Mouse (Mus musculus) limb, embryonic 11.5 days (tissue): ENCODE measurements around the gene Iqschfp. TPM values are rescaled to one million over a fixed set of nuclear protein-coding genes. Genes with fewer than 3 reads are reported as not detected.

ENCODE experiments used
- ATAC-seq: fragments of 200-750 bp; cut with Nextera tagmentation; 2 replicates; pipeline ENCODE4 v1.8.0; 2017; ENCODE audit warnings: low read depth; ENCODE audit not compliant: insufficient number of reproducible peaks, low FRiP score, low TSS enrichment
- DNase-seq: peaks from one replicate; pipeline ENCODE4 v3.0.0-alpha.2; 2015; ENCODE audit warnings: low spot score
- H3K27ac ChIP-seq: fragments of 300-500 bp; sonication (generic); replicated peaks from 2 replicates; pipeline ENCODE4 v1.5.1; 2014; ENCODE audit warnings: low read depth, mild to moderate bottlenecking, low read length
- H3K27me3 ChIP-seq: fragments of 300-500 bp; sonication (generic); 2 replicates; pipeline ENCODE4 v1.6.1; 2014; ENCODE audit warnings: mild to moderate bottlenecking, low read length, mixed read lengths; ENCODE audit not compliant: control insufficient read depth, insufficient read depth
- H3K36me3 ChIP-seq: fragments of 300-500 bp; sonication (generic); 2 replicates; pipeline ENCODE4 v1.6.1; 2014; ENCODE audit warnings: mild to moderate bottlenecking, low read length, moderate library complexity, mixed read lengths; ENCODE audit not compliant: control insufficient read depth, insufficient read depth
- H3K4me1 ChIP-seq: fragments of 300-500 bp; sonication (generic); 2 replicates; pipeline ENCODE4 v1.6.1; 2014; ENCODE audit warnings: low read length, mixed read lengths; ENCODE audit not compliant: control insufficient read depth, insufficient read depth
- H3K4me2 ChIP-seq: fragments of 300-500 bp; sonication (generic); 2 replicates; pipeline ENCODE4 v1.6.1; 2014; ENCODE audit warnings: low read depth, mild to moderate bottlenecking, moderate library complexity; ENCODE audit not compliant: severe bottlenecking
- H3K4me3 ChIP-seq: fragments of 300-500 bp; sonication (generic); 2 replicates; pipeline ENCODE4 v1.5.1; 2014; ENCODE audit warnings: low read depth, low read length
- H3K9ac ChIP-seq: fragments of 300-500 bp; sonication (generic); 2 replicates; pipeline ENCODE4 v1.6.1; 2014; ENCODE audit warnings: mild to moderate bottlenecking, low read length
- H3K9me3 ChIP-seq: fragments of 300-500 bp; sonication (generic); 2 replicates; pipeline ENCODE4 v1.6.1; 2016; ENCODE audit warnings: low read length; ENCODE audit not compliant: control insufficient read depth
- WGBS: fragments of 180-500 bp; shearing (Covaris S2); extraction: QIAGEN DNeasy Blood & Tissue Kit; methylation state at CpG from one replicate; pipeline ENCODE4 v1.1.7; 2014; 5-methylcytosine and 5-hydroxymethylcytosine counted together
- polyA plus RNA-seq: library from polyadenylated mRNA; unstranded; fragments of >200 nt; fragmentation: Nextera tagmentation; extraction: Ambion mirVana; gene quantifications from 2 replicates; pipeline ENCODE4 v1.2.1, GENCODE M21; 2014

Gene Iqschfp
- polyA plus RNA-seq, 1 experiment from 2014 or later, result 0.56 TPM

DNA sequence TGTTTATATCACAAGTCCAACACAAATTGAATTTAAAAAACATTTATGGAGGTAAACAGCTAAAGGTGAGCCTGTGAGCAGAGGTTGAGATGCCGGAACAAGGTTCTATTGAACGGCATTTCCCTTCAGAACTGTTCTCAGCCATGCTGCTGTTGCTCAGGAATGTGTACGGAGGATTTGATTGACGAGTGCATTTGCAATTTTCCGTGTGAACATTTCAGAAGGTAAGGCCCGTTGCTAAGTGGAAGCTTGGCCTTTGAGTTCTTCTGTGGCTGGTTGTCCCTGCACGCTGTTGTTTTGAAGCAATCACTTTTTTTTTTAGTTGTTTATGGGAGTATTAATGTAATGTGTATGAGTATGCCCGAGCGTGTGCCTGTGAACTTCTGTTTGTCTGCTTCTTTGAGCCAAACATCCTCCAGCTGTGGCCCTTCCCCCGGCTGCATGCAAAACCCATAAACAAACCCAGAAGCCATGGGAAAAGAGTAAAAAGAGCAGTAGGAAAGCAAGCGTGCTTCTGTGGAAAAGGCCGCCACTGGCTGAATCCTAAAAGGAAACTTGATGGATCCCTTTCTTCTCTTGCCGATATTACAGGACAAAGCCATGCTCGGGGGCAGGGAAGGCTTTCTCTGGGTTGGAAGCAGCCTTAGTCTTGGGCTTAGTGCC, 691.1 kb downstream of the Iqschfp start:
- no peak overlapping the region for H3K9ac ChIP-seq

DNA sequence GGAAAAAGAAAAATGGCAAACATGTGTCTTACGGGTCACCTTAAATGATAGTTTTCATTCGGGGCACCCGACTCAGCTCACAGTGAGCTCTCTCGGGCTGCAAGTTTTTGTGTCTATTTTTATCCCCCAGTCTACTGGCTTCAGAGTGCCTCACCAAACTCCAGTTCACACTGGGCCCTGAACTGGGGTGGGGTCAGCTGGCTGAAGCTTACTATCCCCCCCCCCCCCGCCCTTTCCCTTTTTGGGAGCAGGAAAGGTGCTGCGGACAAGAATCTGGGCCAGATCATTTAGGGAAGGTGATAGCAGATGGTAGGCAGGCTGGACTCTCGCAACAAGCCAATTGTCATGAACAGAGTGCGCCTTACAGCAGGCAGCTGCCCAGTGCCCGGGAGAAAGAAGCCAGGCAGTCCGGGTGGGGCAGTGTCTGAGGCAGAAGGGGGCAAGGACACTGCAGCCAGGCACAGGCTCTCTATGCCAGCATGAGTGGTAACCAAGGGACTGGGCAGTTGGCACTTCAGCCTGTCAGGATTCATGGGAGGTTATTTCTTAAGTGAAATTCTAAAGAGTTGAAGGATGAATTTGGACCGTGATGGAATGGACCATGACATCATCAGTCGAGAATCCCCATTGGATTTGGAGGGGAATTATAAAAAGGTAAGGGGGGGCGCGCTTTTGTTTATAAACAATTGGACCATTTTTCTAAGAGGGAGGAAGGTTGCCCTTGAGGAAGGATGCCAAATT, 691.9 kb downstream of the Iqschfp start:
- no peaks in the 10 kb centered on the region for H3K27me3 ChIP-seq
- WGBS, result 45% methylated on average over 14 of the region's 14 CpGs
- H3K4me3 ChIP-seq, result no peak overlapping the region
- peaks cover 57% of the 10 kb centered on the region for H3K4me1 ChIP-seq
- H3K9me3 ChIP-seq, result no peaks in the 10 kb centered on the region
- ATAC-seq (no peak), DNase-seq (no peak)
- H3K9ac ChIP-seq, result no peak overlapping the region
- no peak overlapping the region for H3K4me2 ChIP-seq
- no peaks in the 10 kb centered on the region for H3K36me3 ChIP-seq
- peak overlapping the region; percentile 78 for H3K27ac ChIP-seq

More for the DNA sequence above, 691.1 kb downstream of the Iqschfp start:
- 11% methylated on average over 14 of the region's 14 CpGs for WGBS
- Histone ChIP-seq H3K9me3 (no peaks in the 10 kb centered on the region), H3K4me3 (no peak overlapping the region), H3K36me3 (no peaks in the 10 kb centered on the region), H3K4me2 (peak overlapping the region; percentile 22; the same call in 1 of the 2 replicates), H3K27ac (peak overlapping the region; percentile 78), H3K27me3 (no peaks in the 10 kb centered on the region), H3K4me1 (peaks cover 51% of the 10 kb centered on the region)
- peak; percentile 71 for DNase-seq
- ATAC-seq, result no peak

DNA sequence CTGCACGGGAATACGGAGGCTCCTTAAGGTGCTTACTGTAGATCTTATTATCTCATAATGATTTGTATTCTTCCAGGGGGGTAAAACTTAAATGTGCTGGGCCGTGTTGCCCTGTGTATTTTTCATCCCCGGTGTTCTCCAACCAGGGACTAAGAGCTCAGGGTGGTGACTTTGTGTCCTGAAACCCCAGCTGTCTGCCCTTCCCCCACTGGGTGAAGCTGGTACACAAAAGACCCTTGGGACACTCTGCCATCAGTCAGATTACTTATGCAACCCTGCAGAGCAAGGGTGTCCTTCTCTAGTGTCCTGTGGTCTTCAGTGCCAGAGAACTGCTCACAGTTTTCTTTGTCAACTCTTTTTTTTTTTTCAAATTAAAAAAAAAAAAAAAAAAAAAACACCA, 693.2 kb downstream of the Iqschfp start:
- WGBS, result 78% methylated on average over 4 of the region's 4 CpGs
- ATAC-seq (no peak), DNase-seq (no peak)
- peak overlapping the region; percentile 47; the same call in 1 of the 2 replicates for H3K27ac ChIP-seq
- H3K9ac ChIP-seq, result no peak overlapping the region
- no peak overlapping the region for H3K4me2 ChIP-seq
- no peaks in the 10 kb centered on the region for H3K9me3 ChIP-seq
- H3K27me3 ChIP-seq, result no peaks in the 10 kb centered on the region
- no peaks in the 10 kb centered on the region for H3K36me3 ChIP-seq
- H3K4me1 ChIP-seq, result peaks cover 63% of the 10 kb centered on the region
- H3K4me3 ChIP-seq, result no peak overlapping the region

DNA sequence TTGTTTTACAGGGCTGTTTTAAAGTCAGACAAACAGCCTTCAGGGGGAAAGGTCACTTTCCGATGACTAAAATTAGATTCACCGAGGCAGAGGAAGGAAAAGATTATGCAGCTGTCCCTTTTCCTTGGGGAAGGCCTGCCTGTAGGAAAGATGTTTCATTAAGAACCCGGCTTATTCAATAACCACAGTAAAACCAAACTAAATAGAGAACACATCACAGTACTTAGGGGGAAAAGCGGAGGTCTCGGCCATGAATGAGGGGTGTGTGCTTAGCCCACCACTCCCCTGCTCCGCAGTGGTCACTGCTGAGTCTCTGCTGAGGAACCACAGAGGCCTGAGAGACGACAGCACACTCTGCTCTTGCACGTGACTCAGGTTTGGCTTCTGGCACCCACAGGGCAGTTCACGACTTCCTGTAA, 694.6 kb downstream of the Iqschfp start:
- ATAC-seq (peak; percentile 56; the same call in 1 of the 2 replicates), DNase-seq (peak; percentile 65)
- H3K4me3 ChIP-seq, result no peak overlapping the region
- H3K27ac ChIP-seq, result peak overlapping the region; percentile 81
- no peaks in the 10 kb centered on the region for H3K27me3 ChIP-seq
- peaks cover 72% of the 10 kb centered on the region for H3K4me1 ChIP-seq
- H3K4me2 ChIP-seq, result peak overlapping the region; percentile 3; the same call in 1 of the 2 replicates
- H3K36me3 ChIP-seq, result no peaks in the 10 kb centered on the region
- no peaks in the 10 kb centered on the region for H3K9me3 ChIP-seq
- H3K9ac ChIP-seq, result no peak overlapping the region; the same call in 1 of the 2 replicates
- 5% methylated on average over 9 of the region's 9 CpGs for WGBS

DNA sequence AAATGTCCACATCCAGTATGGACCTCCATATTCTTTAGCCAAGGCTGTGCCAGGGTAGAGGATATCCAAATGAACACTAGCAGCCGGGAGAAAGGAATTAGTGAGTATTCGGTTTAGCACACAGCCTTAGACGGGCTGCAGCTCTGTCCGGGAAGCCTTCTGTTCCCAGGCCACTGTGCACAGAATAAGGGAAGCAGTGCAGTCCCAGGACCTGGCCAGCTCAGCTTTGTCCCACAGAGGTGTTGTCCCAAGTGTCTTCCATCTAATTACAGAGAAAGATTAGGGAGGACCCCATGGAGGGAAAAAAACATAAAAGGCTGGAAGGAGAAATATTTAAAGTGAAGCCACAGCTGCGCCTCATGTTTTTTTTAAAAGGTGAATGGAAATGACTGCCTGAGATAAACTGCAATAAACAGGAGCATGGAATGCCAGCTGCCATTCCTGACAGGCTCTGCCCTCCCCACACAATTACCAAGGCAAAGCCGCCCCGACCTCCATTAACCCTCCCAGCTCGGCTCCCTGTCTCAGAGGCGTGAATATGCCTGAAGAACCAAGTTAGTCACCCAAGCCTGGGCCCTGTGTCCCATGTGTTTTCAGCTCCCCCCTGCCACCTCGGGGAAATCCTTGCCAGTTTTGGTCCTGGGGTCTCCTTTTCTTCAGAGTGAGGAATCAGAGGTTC, 695.7 kb downstream of the Iqschfp start:
- H3K9me3 ChIP-seq, result no peaks in the 10 kb centered on the region
- ATAC-seq (no peak), DNase-seq (peak; percentile 54)
- WGBS, result 25% methylated on average over 10 of the region's 10 CpGs
- peaks cover 75% of the 10 kb centered on the region for H3K4me1 ChIP-seq
- H3K4me2 ChIP-seq, result no peak overlapping the region
- peak overlapping the region; percentile 22; the same call in 1 of the 2 replicates for H3K9ac ChIP-seq
- peak overlapping the region; percentile 81 for H3K27ac ChIP-seq
- no peak overlapping the region for H3K4me3 ChIP-seq
- no peaks in the 10 kb centered on the region for H3K36me3 ChIP-seq
- H3K27me3 ChIP-seq, result no peaks in the 10 kb centered on the region

DNA sequence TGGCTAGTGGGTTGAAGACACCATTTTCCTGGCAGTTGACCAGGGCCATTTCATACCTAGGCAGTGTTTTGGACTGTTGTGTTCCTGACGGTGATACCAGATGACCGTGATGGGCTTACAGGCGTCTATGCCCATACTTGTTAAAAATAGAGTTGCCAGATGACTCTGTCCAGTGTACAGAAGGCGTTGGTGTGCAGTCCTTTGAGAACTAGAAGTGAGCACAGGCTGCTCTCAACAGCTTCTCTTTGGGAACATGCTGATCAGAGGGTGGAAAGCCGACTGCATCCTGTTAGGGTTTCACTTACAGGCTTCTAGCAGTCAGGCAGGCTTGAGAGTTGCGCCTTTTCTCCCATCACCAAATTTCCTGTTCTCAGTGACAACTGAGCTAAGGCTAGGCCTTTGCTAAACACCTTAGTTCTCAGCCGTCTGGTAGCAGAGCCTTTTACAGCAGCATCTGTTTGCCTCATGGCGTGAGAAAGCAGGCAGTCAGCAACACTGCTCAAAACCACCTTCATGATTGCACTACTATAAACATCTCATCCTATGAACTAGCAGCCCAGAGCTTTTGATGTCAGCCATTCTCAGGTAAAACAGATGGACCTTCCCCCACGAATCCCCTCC, 697.3 kb downstream of the Iqschfp start:
- peak overlapping the region; percentile 75 for H3K27ac ChIP-seq
- 33% methylated on average over 9 of the region's 9 CpGs for WGBS

DNA sequence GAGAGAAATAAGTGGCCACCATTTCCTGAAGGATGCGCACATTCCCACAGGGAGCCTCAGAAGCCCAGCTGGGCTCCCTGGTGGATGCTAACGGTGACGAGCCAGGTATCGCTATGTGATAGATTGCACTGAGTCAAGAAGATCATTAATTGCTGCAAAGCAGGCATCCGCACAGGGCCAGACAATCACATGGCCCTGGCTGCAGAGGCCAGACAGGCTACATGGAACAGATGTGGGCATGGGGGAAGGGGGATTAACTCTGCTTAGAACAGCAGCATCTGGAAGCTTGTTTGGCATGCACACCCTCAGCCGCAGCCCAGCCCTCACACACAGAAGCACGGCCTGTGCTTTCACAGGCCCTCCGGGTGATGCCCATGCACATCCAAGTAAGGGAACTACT, 698.4 kb downstream of the Iqschfp start:
- ATAC-seq (peak; percentile 65), DNase-seq (peak; percentile 79)
- 13% methylated on average over 8 of the region's 8 CpGs for WGBS
- Histone ChIP-seq H3K4me1 (peaks cover 60% of the 10 kb centered on the region), H3K9ac (no peak overlapping the region), H3K27me3 (no peaks in the 10 kb centered on the region), H3K36me3 (no peaks in the 10 kb centered on the region), H3K9me3 (no peaks in the 10 kb centered on the region), H3K27ac (0 out of 2 replicates have a peak overlapping the region, but pooled peaks have one; percentile 23), H3K4me3 (no peak overlapping the region), H3K4me2 (no peak overlapping the region)

More for the DNA sequence above, 697.3 kb downstream of the Iqschfp start:
- ATAC-seq (no peak), DNase-seq (peak; percentile 67)
- no peak overlapping the region for H3K9ac ChIP-seq
- H3K4me2 ChIP-seq, result no peak overlapping the region
- H3K27me3 ChIP-seq, result no peaks in the 10 kb centered on the region
- H3K9me3 ChIP-seq, result no peaks in the 10 kb centered on the region
- no peaks in the 10 kb centered on the region for H3K36me3 ChIP-seq
- H3K4me3 ChIP-seq, result no peak overlapping the region
- peaks cover 65% of the 10 kb centered on the region for H3K4me1 ChIP-seq

DNA sequence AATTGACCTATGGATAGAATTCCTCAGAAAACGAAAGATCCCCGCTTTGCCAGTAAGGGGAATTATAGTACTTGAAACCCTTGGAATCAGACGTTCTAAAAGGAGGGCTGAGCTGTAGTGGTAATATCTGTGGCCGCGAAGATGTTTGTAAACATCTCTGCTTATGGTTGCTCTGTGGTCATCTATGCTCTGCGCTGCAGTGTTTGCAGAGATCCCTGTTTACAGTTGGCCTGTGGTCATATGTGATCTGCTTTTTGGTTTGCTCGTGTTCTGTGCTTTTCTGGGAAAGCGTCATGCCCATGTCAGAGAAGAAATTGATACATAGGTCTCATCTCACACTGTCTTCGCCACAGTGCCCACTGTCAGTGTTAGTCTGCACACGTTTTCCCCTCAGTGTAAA, 700.5 kb downstream of the Iqschfp start:
- H3K9me3 ChIP-seq, result no peaks in the 10 kb centered on the region
- H3K36me3 ChIP-seq, result no peaks in the 10 kb centered on the region
- no peak overlapping the region for H3K27ac ChIP-seq
- no peak for DNase-seq
- H3K4me1 ChIP-seq, result peaks cover 43% of the 10 kb centered on the region
- no peak overlapping the region for H3K4me2 ChIP-seq
- no peak overlapping the region for H3K4me3 ChIP-seq
- WGBS, result 82% methylated on average over 10 of the region's 10 CpGs
- ATAC-seq, result no peak
- H3K9ac ChIP-seq, result no peak overlapping the region
- no peaks in the 10 kb centered on the region for H3K27me3 ChIP-seq
